Mouse (Mus musculus) heart, embryonic 15.5 days (tissue): ENCODE measurements at regions not wholly inside any gene's neighbourhood (a gene's known extent, or its start where the extent isn't known, plus 50 kb on each side); places are given as distances from the start of the nearest gene placed in this dataset.

ENCODE experiments used
- ATAC-seq: fragments of 200-750 bp; cut with Nextera tagmentation; replicated peaks from 2 replicates; pipeline ENCODE4 v1.8.0; 2017; ENCODE audit warnings: low read depth, moderate TSS enrichment; ENCODE audit not compliant: insufficient number of reproducible peaks, insufficient read depth, low FRiP score
- H3K27ac ChIP-seq: fragments of 300-500 bp; sonication (generic); 2 replicates; pipeline ENCODE4 v1.5.1; 2015; ENCODE audit warnings: mild to moderate bottlenecking, inconsistent platforms
- H3K27me3 ChIP-seq: fragments of 300-500 bp; sonication (generic); 2 replicates; pipeline ENCODE4 v1.6.1; 2015; ENCODE audit warnings: inconsistent platforms
- H3K36me3 ChIP-seq: fragments of 300-500 bp; sonication (generic); 2 replicates; pipeline ENCODE4 v1.6.1; 2015; ENCODE audit warnings: mild to moderate bottlenecking, inconsistent platforms
- H3K4me1 ChIP-seq: fragments of 300-500 bp; sonication (generic); replicated peaks from 2 replicates; pipeline ENCODE4 v1.6.1; 2015; ENCODE audit warnings: inconsistent platforms
- H3K4me2 ChIP-seq: fragments of 300-500 bp; sonication (generic); 2 replicates; pipeline ENCODE4 v1.6.1; 2015; ENCODE audit warnings: inconsistent platforms, mild to moderate bottlenecking, moderate library complexity
- H3K4me3 ChIP-seq: fragments of 300-500 bp; sonication (generic); 2 replicates; pipeline ENCODE4 v1.5.1; 2015; ENCODE audit warnings: mild to moderate bottlenecking, inconsistent platforms
- H3K9ac ChIP-seq: fragments of 300-500 bp; sonication (generic); 2 replicates; pipeline ENCODE4 v1.6.1; 2015; ENCODE audit warnings: mild to moderate bottlenecking, inconsistent platforms
- H3K9me3 ChIP-seq: fragments of 300-500 bp; sonication (generic); replicated peaks from 2 replicates; pipeline ENCODE4 v1.6.1; 2016; ENCODE audit warnings: inconsistent platforms
- WGBS: fragments of 180-500 bp; shearing (Covaris S2); methylation state at CpG from one replicate; pipeline ENCODE4 v1.1.7; 2015; ENCODE audit warnings: mixed read lengths; 5-methylcytosine and 5-hydroxymethylcytosine counted together

DNA sequence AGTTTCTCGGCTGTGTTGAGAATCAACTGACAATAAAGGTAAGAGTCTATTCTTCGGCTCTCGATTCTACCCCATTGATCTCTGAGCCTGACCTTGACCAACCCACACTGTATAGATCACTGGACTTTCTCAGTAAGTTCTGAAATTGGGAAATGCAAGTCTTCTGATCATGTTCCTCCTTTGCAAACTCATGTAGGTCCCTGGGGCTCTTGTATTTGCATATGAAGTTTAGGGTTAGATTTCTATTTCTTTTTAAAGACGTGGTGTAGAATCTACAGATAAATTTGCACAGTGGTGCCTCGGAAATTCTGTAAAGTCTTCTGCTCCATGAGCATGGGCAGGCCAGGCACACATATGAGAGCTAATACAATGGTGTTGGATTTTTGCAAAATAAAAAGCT lies 72.8 kb upstream of the Ccdc71l start:
- no peaks in the 10 kb centered on the region for H3K27me3 ChIP-seq
- H3K4me1 ChIP-seq = no peaks in the 10 kb centered on the region
- H3K36me3 ChIP-seq = no peaks in the 10 kb centered on the region
- H3K4me2 ChIP-seq = no peak overlapping the region
- no peak for ATAC-seq
- H3K9ac ChIP-seq = no peak overlapping the region
- 88% methylated on average over 5 of the region's 5 CpGs for WGBS
- H3K27ac ChIP-seq = no peak overlapping the region
- no peaks in the 10 kb centered on the region for H3K9me3 ChIP-seq
- H3K4me3 ChIP-seq = no peak overlapping the region

- Histone ChIP-seq H3K4me3 (no peak overlapping the region), H3K27me3 (no peaks in the 10 kb centered on the region), H3K27ac (no peak overlapping the region), H3K9ac (no peak overlapping the region), H3K4me1 (no peaks in the 10 kb centered on the region), H3K36me3 (no peaks in the 10 kb centered on the region), H3K4me2 (no peak overlapping the region), H3K9me3 (no peaks in the 10 kb centered on the region)
- ATAC-seq = no peak
- 73% methylated on average over 4 of the region's 4 CpGs for whole genome bisulfite sequencing
These were observed 72.2 kb upstream of the Ccdc71l start for GRCm38 (mm10) chr12:32306326-32306725.

- H3K27ac ChIP-seq = no peak overlapping the region
- no peak for ATAC-seq
These were observed 71.1 kb upstream of the Ccdc71l start for GRCm38 (mm10) chr12:32307280-32308006.

DNA sequence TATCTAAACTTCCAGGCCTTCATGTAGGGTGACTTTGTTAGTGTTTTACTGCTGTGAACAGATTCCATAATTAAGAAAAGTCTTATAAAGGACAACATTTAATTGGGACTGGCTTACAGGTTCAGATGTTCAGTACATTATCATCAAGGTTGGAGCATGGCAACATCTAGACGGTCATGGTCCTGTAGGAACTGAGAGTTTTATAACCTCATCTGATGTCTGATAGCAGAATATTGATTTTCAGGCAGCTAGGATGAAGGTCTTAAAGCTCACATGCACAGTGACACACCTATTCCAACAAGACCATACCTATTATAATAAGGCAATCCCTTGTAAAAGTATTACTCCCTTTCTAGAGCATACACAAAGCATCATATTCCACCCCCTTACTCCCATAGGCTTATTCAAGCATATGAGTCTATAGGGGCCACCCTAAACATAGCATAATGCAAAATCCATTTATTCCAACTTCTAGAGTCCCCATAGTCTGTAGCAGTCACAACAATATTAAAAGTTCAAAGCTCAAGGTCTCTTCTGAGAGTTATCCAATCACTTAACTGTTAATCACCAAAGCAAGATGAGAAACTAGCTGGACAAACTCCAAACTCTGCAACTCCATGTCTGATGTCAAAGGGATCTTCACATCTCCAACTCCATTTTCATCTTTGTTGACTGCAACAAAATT lies 63.3 kb upstream of the Ccdc71l start:
- no peak for ATAC-seq
- Histone ChIP-seq H3K4me1 (no peaks in the 10 kb centered on the region), H3K27ac (no peak overlapping the region), H3K9ac (no peak overlapping the region), H3K9me3 (no peaks in the 10 kb centered on the region), H3K36me3 (no peaks in the 10 kb centered on the region), H3K4me2 (no peak overlapping the region), H3K27me3 (no peaks in the 10 kb centered on the region), H3K4me3 (no peak overlapping the region)
- 96% methylated on average over 1 of the region's 1 CpGs for WGBS

More at GRCm38 (mm10) chr12:32307280-32308006, 71.1 kb upstream of the Ccdc71l start:
- 50% methylated on average over 9 of the region's 9 CpGs for WGBS
- no peaks in the 10 kb centered on the region for H3K36me3 ChIP-seq
- no peak overlapping the region for H3K4me2 ChIP-seq
- no peaks in the 10 kb centered on the region for H3K27me3 ChIP-seq
- no peak overlapping the region for H3K4me3 ChIP-seq
- no peaks in the 10 kb centered on the region for H3K9me3 ChIP-seq
- H3K9ac ChIP-seq = no peak overlapping the region
- H3K4me1 ChIP-seq = no peaks in the 10 kb centered on the region
